Mouse (Mus musculus) kidney, adult 11 months (tissue): ENCODE measurements at regions not wholly inside any gene's neighbourhood (a gene's known extent, or its start where the extent isn't known, plus 50 kb on each side); places are given as distances from the start of the nearest gene placed in this dataset.
A peak's percentile ranks its signal among the peaks of the same experiment; 100 is the strongest.

Experiments used
- DNase-seq: peaks from one replicate; pipeline ENCODE4 v3.0.0; 2022

DNA sequence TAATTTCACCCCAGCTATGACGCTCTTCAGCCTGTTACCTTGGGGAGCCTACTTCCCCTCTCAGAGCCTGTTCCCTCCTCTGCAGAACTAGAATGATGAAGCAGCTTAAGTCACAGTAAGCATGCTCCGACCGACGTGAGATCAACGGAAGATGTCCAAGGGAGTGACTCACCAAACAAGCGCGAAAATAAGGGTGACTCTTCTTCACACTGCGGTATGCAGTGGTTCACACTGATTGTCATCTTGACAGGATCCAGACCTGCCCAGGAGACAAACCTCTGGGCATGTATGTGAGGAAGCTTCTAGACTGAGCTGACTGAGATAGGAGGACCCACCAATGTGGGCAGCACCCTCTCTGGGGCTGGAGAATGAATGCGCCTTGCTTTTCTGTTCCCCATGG lies 116.3 kb upstream of the Tpm1 start:
- DNase-seq = no peak

DNA sequence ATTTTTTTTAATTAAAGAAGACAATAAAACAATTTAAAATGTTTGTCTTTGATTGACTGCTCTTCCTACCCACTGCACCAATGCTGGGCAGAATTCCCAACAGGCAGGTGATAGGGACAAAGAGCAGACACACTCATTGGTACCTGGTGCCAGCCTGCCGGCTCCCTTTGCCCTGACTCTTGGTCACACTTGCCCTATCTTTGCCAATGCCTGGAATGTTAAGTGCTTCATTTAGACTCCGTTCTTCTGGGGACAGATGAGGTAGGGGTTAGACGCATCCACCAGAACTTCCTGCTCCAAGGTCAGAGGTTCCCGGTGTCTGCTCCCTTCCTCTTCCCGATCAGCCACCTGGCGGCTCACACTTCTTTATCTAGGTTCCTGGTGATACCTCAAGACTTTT lies 114.5 kb upstream of the Tpm1 start:
- peak; percentile 7 for DNase-seq

DNA sequence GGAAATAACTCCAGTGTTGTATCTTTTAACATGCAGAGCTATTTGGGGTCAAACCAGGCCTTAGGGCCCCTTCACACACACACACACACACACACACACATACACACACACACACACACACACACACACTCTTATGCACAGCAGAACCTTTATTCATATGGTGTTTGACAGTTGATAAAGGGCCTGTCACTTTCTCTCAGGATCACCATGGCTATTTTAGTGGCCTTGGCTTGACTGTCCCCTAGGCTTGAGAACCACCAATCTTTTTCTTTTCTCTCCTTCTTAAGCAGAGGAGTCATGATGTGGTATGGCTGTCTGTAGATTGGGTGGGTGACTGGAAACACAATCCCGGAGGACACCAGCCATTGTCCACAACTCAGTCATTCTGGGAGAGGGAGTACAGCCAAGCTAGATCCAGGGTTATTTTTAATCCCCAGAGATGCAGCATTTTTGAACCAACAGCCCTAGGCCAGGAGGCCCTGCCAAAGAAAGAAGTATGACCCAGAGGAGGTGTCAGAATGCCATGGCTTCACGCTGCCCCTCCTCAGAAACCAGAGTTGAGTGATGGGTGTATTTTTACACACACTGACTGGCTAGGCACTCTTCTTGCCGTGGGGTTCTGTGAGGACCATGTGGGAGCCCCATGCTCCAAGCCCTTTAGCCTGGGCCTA lies 111.7 kb upstream of the Tpm1 start:
- no peak for DNase-seq

DNA sequence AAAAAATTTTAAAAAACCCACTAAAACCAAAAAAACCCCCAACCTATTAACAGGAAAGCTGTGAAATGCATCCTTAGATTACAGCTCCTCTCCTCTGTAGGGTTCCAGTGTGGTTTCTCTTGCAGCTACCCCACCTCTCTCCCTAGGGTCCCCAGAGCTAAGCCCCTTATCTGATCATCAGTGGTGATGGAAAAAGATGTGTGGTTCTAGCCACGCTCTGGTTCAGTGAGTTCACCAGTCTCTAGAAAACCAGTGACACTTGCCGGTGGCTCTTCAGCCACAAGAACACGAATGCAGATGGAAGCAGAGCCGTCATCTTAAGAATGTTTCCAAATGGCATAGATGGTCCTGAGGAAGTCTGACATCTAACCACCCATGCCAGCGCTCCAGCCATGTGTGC lies 111.1 kb upstream of the Tpm1 start:
- DNase-seq = no peak

DNA sequence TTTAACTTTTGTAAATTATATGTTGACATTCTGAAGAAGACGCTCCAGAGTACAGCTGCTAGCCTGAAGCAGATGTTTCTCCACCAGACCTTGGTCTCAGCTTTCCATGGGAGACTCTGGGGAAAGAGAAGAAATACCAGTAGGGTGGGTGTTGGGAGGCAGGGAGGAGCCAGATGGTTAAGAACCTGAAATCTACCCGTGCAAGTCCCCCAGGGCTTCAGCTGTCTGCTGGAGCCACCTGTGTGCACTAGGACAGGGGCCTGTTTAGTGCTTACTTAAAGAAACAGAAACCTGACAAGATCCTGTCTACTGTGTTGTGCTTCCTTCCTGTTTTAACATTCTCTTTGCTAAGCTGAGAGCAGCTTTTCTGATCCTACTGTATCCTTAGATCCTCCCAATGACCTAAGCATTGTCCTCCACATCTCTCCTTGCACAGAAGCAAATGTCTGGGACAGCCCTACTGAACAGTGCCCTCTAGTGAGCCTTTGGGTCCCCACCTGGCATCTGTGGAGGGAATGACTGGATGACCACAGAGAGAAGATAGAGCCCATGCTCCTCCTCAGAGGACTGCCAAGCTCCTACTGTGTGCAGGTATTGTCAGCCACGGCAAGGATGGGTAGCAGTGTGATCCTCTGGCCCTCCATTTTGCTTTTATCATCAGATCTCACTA lies 107.5 kb upstream of the Tpm1 start:
- peak; percentile 34 for DNase-seq

DNA sequence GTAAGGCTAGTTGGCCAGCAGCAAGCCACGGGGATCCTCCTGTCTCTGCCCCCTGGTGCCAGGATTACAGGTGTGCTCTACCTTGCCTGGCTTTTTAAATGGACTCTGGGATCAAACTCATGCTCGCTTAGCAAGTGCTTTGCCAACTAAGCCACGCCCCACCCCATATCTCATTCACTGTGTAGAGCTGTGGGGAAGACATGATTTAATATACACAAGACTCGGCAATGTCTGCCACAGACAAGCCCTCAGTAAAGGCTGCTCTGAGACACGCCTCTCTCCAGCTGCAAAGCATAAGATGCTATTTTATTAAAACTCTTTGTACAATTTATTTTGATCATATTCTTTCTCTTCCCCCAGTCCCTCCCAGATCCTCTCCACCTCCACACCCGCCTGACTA lies 104.9 kb upstream of the Tpm1 start:
- no peak for DNase-seq

DNA sequence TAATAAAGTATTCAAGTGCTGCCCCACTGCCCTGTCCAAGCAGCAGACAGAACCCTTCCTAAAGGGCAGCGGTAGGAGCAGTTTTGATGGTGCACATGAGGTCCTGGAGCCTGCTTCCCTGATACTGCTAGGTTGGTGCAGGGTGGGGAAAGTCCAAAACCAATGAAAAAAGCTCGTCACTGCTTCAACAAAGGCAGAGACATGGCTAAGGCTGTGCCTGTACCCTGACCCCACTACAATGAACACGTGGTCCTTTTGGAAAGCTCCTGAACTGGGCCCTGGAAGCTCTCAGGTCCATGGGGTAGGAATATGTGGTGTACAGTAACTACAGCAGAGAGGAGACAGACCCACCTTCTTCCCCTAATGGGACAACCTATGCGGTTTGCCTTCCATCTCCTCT lies 104.1 kb upstream of the Tpm1 start:
- no peak for DNase-seq

DNA sequence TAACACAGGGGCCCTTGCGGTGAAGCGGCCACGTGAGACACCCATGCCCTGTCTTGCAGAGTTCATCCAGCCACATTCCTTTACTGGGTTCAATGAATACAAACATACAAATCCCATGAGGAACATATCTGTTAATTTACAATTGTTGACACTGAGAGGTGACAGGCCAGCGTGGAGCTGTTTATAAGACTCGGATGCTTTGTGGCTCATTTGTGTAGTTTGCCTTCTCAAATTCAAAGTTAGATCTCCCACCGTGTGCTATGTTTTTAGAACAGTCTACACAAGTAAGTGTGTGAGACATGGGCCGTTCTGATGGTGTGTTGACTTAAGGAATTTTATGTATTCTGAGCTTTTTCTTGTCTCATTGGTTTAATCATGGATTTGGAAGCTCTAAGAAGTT lies 98.5 kb upstream of the Tpm1 start:
- DNase-seq = peak; percentile 17

DNA sequence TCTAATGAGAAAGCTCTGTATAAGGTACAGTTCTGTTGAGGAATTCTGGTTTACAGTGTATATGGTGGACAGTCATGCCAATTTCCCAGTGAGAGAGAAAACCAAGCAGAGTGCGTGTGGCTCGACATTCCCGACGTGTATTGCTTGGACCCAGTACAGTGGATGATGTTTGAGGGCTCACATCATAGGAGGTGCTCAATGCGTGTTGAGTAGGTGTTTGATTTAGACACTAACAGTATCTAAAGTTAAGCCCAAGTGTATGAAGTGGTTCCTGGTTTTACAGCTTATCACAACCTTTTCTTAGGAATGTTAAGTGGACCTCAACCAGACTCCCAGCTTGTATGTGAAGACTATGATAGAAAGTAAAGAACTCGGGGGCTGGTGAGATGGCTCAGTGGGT lies 96.2 kb upstream of the Tpm1 start:
- DNase-seq = no peak

DNA sequence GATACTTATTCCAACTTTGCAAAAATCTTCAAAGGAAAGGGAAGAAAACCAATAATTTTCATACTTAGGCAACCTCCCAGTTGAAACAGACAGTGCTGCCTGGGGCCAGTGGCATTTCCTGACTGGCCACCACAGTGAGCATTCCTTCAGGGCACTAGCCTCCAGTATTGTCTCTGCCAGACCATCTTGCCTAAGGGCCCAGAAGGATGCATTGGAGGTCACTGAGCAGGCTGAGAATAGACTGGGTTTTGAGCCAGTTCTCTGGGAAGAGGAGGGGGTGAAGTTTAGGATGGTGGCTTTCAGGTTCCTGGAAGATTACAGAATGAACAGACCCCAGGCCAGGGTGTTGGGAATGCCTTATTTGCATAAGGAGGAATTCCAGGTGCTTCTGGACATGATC lies 95.3 kb upstream of the Tpm1 start:
- DNase-seq = no peak

DNA sequence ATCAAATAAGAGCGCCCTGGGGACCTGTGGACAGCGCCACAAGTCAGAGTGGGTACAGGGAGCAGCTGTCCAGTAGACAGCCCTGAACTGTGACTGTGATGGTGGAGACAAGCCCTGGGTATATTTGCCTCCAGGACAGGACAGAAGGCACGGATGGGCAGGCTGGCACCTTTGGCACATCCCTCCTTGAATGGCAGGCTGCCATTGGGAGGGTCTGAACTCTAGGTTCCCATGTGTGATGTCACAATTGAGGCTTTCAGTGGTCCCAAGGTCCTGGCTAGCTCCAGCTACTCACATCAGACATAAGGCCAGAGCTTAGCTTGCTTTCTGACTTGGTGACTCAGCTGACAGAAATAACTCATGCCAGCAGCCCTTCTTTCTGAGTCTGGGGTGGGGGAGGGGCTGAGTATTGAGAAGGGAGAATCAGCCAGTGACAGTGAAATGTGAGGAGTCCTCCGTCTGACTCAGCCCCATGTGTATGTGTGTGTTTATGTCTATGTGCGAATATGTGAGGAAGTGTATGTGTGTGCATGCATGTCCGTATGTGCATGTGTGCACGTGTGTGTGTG lies 91.2 kb upstream of the Tpm1 start:
- DNase-seq = no peak

DNA sequence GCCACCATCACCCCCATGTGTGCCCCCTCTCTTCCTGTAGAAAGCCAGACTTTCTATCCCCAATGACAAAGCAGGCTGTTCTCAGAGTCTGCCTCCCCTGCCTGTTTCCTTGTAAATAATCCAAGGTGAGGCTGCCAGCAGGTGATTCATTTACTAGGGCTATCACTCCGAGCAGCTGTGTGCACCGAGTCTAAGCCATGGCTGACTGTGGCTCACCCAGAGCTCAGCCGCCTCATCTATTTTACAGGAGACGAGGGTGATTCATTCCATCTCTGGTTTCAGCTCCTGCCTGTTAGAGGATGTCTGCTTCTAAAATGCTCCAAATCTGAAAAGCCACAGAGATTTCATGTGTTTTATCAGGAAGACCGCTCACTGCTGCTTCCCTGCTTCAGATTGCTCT lies 88.5 kb upstream of the Tpm1 start:
- peak; percentile 39 for DNase-seq

DNA sequence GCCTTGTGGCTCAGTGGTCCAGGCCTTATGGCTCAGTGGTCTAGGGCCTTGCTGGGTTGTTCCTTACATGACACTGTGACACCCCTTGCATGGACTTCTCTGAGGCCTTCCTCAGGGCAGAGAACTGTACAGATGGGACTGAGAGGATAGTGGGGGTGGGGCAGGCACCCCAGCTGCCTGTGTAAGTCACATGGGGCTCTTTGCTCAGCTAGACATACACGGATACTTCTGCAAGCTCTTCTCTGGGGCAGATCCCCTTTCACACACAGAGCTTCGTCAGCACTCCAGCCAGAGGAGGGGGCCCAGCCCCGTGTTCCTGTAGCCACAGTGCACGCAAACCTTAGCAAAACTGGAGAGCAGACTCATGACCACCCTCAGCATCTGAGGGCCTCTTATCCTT lies 87.9 kb upstream of the Tpm1 start:
- DNase-seq = no peak

DNA sequence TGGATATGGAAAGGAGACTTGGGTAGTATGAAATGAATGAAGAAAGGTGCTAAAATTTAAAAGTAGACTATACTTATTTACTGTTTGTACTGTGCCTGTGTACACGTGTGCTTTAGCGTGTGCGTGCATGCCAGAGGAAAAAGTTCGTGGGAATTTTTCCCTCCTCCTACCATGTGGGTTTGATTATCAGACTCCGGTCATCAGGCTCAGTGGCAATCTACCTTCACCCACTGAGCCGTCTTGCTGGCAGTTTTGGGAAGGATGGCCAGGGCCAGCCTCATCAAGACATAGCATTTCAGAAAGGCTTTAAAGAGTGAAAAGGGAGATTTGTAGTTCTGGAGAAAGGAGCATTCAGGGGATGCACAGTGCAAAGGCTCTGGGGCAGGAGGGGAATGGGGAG lies 87.0 kb upstream of the Tpm1 start:
- no peak for DNase-seq

DNA sequence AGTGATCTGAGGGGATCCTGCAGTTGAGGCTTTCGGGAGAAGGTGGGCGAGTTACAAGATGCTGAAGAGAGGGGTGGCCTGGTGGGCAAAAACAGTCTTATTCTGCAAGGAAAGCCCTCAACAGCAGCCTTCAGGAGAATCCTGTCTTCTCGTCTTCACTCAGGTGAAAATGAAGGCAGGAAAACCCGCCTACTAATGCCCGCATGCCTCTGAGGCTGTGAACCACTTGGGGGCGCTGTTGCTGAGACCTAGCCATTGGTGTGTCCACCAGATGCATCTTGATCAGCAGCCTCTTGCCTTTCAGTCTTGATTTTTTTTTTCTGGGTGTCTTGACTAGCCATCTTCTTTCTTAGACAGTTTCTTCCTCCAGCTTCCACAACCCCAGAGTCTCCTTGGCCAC lies 85.2 kb upstream of the Tpm1 start:
- no peak for DNase-seq

DNA sequence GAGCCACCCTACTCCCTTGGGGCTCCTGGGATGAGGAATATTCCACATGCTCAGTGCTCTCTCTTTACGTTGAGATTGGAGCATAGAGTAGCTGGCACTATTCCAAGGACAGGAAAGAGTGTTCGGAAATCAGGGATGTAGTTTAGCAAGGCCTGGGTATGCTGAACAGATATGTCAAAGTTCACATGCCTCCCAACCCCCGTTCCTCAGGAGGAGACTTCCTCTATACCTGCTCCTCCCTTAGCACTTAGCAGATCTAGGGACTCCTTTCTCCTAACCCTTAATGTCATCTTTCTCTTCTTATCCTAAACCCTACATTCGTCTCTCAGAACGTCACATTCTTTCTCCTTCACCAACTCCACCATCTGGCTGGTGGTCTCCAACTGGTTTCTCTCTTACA lies 83.2 kb upstream of the Tpm1 start:
- no peak for DNase-seq

DNA sequence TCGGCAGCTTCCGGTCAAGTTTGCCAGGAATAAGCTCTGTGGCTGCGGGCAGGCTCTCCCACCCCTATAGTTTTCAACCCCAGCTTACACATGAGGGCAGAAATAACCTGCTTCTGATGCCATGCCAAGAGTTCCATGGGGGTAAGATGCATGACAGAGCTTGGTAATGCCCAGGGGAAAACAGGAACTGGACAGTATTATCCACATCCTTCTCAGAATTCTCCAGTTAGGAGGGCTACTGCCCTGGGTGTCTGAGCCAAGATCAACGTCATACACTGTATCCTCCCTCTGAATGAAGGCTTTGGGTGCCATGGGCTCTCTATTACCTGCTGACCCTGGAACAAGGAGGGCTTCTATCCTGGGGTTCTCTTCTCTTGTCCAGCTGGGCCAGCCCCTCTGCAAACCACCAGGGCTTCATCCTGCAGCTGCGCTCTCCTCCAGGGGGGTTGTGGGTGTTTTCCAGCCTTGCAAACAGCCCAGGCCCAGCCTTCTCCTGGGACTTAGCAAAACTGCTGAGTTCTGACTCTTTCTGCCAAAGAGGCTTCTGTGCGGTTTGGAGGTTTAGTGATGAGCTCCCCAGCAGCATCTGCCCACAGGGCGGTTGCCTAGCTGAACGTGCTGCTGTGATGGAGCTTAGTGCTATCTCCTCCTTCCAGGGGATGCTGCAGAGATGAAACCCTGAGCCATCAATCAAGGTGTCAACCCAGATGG lies 81.7 kb upstream of the Tpm1 start:
- DNase-seq = no peak

DNA sequence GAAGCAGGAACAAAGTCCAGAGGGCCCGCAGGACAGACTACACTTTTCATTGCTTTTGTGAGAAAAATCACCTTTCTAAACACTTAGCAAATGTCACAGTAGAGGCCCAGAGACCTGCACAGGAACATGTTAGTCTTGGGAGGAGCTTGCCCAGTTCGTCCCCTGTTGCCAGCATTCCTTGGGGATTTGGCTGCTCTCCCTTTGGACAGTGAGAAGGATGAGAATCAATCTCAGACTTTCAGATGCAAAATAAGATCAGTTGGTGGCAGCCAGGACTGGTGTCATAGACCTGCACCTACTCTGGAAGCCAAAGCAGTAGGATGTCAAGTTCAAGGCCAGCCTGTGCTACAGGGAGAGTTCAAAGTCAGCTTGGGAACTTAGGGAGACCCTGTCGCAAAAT lies 80.7 kb upstream of the Tpm1 start:
- DNase-seq = no peak

DNA sequence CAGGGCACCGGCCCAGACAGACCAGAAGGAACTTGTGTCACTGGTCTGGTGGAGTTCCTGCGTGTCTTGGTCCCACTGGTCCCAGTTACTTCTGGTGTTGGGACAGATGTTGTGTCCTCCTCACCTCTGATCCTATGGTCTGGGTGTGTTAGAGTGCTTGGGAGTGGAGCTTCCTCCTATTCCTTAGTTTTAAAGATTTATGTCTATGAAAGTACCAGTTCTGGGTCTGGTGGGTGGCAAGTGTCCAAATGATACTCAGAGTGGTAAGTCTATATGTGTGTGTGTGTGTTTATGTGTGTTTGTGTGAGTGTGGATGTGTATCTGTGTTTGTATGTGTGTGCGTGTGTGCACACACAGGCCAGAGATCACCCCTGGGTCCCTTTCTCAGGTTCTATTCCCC lies 79.9 kb upstream of the Tpm1 start:
- no peak for DNase-seq

DNA sequence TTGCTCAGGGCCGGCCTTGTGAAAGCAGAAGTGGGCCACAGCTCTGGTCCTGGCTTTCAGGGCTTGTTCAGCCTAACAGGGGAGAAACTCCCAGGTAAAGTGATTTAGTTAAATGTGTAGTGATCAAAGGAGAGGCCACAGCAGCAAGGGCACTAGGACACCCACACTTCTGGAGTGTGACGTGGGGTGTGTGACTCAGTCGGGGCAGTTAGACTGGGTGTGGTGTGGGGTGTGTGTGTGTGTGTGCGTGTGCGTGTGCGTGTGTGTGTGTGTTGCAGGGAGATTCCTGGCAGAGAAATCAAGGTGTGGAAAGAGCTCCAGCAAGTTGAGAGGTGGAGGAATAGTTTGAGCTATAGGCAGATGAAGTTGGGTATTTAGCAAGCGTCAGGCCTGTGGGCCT lies 72.5 kb upstream of the Tpm1 start:
- DNase-seq = no peak

DNA sequence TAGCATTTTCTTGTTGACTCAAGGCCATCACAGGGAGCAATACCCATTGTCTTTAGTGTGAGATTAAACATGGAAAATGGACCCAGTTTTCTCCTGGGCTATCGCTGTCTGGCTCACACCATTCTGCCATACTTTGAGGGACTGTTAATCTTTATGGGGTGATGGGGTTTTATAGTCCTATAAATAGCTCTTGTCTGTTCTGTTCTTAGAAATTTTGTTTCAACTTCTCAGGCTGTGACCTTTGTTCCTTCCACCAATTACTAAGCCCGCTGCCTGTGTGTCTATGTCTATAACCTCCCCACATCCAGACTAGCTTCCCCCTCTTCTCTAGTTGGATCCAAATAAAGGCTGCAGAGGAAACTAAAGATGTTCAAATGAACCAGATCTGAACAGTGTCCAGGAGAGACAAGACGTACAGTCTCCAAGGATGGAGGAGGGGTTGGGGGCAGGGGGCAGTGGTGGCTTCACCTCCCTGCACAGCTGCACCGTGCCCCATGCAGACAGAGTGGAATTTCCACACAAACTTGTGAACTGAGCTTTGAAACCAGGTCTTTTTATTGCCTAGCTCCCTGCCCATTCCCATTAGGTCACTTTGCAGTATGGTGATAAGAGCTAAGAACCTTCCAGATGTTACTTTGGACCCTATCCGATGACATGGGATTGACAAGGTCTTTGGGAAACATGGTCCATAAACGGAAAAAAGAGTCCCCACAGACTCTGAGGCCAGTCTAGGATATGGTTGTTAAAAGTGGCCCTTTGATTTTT lies 69.9 kb upstream of the Tpm1 start:
- no peak for DNase-seq

DNA sequence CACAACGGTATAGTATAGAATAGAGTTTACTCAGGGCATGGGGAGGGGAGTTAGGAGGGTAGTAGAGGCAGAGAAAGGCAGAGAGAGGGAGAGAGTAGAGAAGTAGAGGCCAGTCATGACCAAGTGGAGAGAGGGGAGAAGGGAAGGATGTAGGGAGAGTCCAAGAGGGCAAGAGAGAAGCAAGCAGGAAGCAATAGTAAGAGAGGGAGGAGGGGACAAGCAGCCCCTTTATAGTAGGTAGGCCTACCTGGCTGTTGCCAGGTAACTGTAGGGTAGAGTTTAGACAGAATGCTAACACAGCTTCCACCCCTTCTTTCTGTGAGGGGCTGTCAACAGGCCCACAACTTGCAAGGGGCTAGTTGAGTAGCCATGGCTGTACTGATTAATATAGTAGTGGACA lies 69.2 kb upstream of the Tpm1 start:
- DNase-seq = no peak

DNA sequence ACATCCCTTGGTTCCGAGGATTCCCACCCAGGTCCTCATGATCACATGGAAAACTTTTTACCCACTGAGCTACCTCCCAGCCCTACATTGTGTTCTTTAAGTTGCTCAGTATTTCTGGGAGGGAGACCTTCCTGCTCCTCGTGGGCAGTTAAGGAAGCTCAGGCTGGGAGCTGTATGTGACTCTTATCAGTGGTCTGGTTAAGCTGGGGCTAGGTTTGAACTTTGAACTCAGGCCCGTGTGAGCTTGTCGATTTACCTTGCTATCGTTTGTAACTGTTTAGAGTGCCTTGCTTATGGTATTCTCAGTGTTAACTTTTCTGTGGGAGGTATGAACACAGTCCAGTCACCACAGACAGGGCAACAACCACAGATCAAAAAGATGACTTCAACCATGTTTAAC lies 68.4 kb upstream of the Tpm1 start:
- DNase-seq = no peak

DNA sequence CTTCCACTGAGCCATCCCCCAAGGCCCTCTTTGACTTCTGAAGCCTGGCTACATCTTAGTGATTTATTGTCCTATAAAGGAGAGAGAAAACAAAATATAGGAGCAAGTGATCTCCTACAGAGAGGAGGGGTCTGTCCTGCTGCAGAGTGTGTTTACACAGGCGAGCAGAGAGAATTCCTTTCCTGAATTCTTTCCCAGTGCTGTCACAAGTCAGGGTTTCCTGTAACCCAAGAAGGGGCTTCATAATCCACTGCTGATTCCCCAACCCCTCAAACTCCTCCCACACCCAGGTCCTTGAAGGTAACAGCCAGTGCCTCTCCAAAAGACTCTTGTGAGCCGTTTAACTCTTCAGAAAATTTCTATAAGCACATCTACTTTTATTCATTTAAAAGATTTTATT lies 66.8 kb upstream of the Tpm1 start:
- no peak for DNase-seq
